Mouse (Mus musculus): Measurements from ENCODE around the gene Apip. TPM values are rescaled to one million over a fixed set of nuclear protein-coding genes. Genes with fewer than 3 reads are reported as not detected.

Gene Apip
- 10 to 100 TPM; 76.3 to 78.8 TPM for total RNA-seq (2021)

- intact Hi-C loops (cut with DNase I) = loop anchor here (10.0 kb wide), 1 partner anchor 1169 kb away; no protein-coding TSS in a partner anchor
- DNase-seq = peak; percentile 100
Measured at GRCm38 (mm10) chr2:103073219-103073982, at the start of gene Apip, which contains the start of gene Pdhx. TSS of gene Apip (plus strand) at chr2:103073675. TSS of gene Pdhx (minus strand) at chr2:103073513.

DNA sequence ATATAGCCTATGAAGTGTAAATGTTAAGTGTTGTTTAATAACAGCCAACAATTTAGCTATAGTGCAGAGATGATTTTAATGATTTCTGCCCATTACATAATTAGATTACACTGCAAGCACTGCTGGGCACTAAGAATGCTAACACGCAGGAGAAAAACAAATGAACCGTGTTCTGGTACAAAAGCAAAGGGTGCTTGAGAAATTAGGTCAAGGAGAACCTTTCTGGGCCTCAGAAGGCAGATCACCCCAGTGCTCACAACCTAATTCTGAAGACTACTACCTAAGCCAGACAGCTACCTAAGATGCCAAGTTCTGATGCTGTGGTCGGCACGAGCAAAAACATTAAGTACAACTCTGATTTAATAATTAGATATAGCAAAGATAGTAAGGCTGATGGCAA is 35.6 kb upstream of the Apip start:
- DNase-seq = no peak
- intact Hi-C loops (cut with DNase I) = no loop called here

GRCm38 (mm10) chr2:103040896-103041295 is 32.6 kb upstream of the Apip start:
- DNase-seq = no peak
- intact Hi-C loops (cut with DNase I) = no loop called here

DNA sequence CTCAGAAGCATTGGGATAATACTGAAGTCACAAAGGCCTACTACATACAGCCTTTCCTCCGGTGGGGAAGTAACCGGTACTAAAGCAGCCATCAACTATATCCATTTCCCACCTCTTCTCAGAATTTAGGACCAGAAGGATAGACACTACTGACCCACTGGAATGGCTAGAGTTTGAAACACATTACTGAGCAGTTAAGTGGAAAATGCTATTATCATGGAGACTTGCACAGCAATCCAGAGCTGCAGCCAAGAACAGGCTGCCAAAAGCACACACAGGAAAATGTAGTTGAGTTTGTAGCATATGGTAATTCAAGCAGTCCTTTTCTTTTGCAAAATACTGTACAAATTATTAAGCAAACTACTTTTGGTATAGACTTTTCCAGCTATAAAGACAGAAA is 28.2 kb upstream of the Apip start:
- intact Hi-C loops (cut with DNase I) = no loop called here
- DNase-seq = no peak

DNA sequence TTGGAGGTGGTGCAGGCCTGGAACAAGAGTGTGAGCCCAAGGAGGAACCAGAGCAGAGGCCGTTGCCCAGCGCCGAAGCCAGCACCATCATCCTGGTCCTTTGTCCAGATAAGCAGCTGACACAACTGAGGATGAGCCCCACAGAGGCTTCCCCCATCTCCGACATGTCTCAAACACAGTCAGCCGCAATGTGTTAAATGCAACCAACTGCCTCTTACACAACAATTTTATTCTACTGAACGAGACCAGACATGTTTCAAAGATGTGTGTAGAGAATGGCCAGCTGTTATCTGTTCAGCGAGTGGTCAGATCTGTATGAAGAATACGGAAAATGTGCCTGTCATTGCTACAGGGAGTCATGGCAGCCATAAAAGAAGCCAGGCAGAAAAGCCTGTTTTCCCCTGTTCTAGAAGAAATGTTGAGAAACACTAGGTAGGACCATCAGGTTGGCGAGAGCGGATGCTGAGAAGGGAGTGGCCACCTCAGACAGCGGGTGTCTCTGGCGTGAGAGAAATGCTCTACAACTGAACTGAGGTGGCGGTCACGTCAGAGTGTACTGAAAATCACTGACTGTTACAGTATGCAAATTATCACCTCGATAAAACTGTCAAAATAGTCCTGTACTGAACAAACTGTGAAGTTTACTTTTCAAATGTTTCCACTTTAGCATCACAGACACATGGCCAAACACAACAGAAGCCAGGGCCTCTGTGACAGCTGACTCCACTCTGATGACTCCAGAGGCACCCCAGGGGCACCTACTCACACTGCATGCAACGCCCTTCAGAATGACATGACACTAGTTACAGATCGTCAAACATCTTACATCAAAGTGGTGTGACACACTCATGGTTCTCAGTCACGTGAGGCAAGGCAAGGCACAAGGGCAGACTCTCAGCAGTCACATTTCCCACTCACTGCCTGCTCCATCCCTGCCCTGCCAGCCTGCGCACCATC is 21.3 kb upstream of the Apip start:
- no peak for DNase-seq
- intact Hi-C loops (cut with DNase I) = no loop called here

DNA sequence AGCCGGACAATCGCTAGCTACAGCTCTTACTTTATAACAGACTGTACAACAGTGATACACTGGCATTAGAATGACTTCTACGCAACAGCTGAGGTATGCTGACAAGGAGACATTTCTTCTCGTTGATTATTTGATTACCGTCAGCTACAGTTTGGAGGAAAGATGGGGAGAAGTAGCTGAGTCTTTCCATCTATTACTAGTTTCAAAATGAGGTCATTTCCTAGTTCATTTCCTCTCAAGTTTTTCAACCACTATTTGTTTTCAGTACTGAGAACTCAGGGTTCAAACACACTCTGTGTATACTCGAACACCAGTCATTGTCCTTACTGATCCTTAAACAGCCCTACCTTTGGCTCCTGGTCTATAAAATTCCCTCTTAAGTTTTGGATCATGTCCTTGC is 17.7 kb upstream of the Apip start:
- intact Hi-C loops (cut with DNase I) = no loop called here
- DNase-seq = no peak

GRCm38 (mm10) chr2:103058266-103058665 is 15.2 kb upstream of the Apip start:
- DNase-seq = no peak
- intact Hi-C loops (cut with DNase I) = no loop called here

DNA sequence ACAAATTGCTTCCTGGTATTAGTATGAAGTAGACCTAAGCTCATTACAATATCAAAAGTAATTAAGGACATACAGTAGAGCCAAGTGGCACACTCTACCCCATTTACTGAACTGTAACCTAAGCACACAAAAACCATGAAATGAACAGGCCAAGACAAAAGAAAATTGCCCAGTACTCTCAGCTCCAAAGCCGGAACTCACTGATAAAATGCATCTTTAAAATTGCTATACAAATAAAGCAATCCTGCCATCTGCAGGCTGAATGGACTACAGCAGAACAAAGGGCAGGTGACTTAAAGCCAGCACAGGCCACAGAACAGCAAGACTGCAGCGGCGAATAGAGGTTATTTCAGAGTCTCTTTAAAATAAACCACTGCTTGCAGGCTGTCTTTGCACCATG is 10.6 kb upstream of the Apip start:
- intact Hi-C loops (cut with DNase I) = loop anchor here (2.0 to 5.0 kb wide), 2 partner anchors 258 to 381 kb away; no protein-coding TSS in a partner anchor
- peak; percentile 28 to 35 for DNase-seq

DNA sequence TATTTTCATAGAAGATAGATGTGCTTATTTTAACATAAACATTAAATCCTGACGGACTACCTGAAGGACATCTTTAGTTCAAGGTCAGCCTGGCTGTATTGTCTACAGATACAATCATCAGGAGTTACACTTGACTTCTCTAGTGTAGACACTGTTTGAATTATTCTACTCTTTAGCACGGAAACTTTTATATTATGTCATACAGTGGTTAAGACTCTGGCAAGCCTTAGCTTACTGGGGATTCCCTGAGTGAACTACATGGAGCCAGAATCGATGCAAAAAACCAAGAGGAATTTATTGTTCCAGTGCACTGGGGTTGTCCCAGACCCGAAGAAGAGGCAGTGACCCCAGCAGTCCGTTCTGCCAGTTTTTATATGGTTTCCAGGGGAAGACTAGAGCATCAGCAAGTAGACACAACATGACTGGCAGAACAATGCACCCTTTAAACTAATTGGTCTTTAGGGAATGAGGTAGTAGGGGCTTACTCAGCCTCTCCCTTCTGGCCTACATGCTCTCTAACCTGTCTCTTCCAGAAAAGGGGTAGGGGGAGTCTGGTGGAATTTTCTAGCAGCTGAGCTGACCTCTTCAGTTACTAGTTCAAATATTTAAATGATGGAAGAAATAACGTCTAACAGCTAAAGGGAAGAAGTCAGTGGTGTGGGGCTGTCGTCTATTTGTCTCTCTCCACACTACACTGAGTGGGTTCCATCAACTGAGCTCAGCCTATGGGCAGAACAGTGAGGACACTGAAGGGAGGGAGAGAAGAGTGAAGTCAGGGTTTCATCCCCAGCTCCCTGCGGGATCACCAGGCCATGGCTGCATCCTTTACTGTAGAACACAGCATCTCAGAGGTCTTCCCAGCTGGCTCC is 6.6 kb upstream of the Apip start:
- intact Hi-C loops (cut with DNase I) = no loop called here

DNA sequence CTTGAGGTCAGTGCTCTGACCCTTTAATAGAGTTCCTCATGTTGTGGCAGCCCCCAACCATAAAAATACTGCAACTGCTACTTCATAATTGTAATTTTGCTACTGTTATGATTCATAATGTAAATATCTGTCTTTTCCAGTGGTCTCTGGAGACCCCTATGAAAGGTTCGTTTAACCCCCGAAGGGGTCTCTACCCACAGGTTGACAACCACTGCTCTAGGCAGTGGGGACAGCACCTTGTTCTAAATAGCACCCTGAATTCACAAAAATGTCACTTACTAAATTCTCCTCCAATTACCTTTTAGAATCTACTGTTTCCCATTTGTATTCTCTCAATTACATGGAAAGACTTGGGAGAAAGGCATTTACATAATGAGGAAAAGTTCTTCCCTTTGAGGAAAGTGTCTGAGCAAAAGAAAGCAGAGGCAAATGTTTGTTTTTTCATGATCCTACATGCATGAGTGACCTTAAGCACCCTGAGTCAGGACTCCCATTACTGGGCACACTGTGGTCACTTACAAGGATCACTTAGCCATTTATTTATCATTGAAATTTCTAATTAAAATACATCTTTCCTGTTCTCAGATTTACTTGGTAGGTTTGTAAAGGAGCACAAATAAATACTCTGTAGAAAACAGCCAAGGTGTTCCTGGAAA is 5.8 kb upstream of the Apip start:
- intact Hi-C loops (cut with DNase I) = no loop called here
- no peak for DNase-seq

More for the DNA sequence above, 6.6 kb upstream of the Apip start:
- DNase-seq = no peak

- no peak for DNase-seq
- intact Hi-C loops (cut with DNase I) = no loop called here
Measured at GRCm38 (mm10) chr2:103068602-103069001, 4.9 kb upstream of the Apip start.

GRCm38 (mm10) chr2:103069752-103070405 is 3.6 kb upstream of the Apip start:
- intact Hi-C loops (cut with DNase I) = loop anchor here (10.0 kb wide), 1 partner anchor 1165 kb away; no protein-coding TSS in a partner anchor
- DNase-seq = no peak

DNA sequence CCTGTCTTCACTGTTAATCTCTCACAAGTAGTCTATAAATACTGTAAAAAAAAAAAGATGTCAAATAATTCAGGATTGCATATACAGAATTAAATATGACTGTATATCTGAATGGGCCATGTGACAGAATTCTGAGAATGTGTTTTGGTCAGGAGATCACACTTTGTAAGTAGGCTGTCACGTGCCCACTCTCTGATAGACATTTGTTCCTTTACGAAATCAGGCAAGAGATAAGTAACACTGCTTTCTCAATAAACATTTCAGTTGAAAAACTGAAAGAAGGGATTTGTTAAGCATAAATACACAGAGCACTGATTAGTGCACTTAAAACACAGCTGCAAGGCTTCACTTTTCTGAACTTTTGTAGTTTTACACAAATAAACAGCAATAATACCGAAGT is 2.9 kb upstream of the Apip start:
- DNase-seq = no peak
- intact Hi-C loops (cut with DNase I) = loop anchor here (10.0 kb wide), 1 partner anchor 1166 kb away; no protein-coding TSS in a partner anchor

GRCm38 (mm10) chr2:103081117-103081516 is 7.6 kb downstream of the Apip start:
- no peak for DNase-seq
- intact Hi-C loops (cut with DNase I) = loop anchor here (5.0 kb wide), 1 partner anchor 279 kb away; no protein-coding TSS in a partner anchor

DNA sequence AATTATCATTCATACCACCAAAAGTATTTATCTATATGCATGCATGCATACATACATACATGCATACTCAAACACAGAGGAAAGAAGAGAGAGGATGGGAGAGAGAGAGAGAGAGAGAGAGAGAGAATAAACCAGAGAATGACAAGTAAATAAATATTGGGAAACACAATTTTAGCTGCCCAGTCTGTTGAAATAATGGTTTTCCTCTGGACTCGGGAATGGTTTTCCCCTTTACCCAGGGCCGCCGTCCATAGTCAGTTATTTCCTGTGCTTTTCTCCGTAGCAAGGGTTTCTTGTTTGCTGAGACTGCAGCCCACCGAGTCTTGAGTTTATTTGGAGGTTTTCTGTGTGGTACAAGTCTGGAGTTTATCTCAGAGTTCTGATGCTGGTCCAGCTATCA is 8.2 kb downstream of the Apip start:
- intact Hi-C loops (cut with DNase I) = loop anchor here (5.0 kb wide), 1 partner anchor 279 kb away; no protein-coding TSS in a partner anchor
- DNase-seq = no peak

GRCm38 (mm10) chr2:103082853-103083252 is 9.4 kb downstream of the Apip start:
- no peak for DNase-seq
- intact Hi-C loops (cut with DNase I) = loop anchor here (5.0 kb wide), 1 partner anchor 281 kb away; no protein-coding TSS in a partner anchor

DNA sequence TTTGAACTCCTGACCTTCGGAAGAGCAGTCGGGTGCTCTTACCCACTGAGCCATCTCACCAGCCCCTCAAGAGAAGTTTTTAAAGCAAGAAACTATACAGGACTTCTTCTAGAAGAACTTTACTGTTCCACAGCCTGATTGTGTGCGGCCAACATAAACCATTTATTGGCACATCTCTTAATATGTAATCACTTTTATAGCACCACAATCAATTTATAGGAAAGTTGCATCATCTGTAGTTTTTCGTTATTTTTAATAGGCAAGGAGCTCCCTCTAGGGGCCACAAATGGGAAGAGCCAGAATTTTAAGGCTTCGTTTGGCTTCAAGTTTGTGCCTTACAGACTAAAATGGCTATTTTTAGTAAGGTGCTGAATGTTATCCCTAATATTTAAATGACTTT is 11.0 kb downstream of the Apip start:
- intact Hi-C loops (cut with DNase I) = loop anchor here (2.0 to 5.0 kb wide), 2 partner anchors 282 to 400 kb away; no protein-coding TSS in a partner anchor

GRCm38 (mm10) chr2:103085633-103086032 is 12.2 kb downstream of the Apip start:
- DNase-seq = no peak
- intact Hi-C loops (cut with DNase I) = loop anchor here (1.0 to 2.0 kb wide), 3 partner anchors 262 to 401 kb away; no protein-coding TSS in a partner anchor

More for the DNA sequence above, 11.0 kb downstream of the Apip start:
- DNase-seq = no peak

GRCm38 (mm10) chr2:103086432-103086831 is 13.0 kb downstream of the Apip start:
- DNase-seq = no peak

More at GRCm38 (mm10) chr2:103086432-103086831, 13.0 kb downstream of the Apip start:
- intact Hi-C loops (cut with DNase I) = loop anchor here (1.0 to 2.0 kb wide), 2 partner anchors 261 to 338 kb away; no protein-coding TSS in a partner anchor
